Mouse (Mus musculus): Measurements from ENCODE around the gene Cct7. TPM values are rescaled to one million over a fixed set of nuclear protein-coding genes. Genes with fewer than 3 reads are reported as not detected.

Cct7 gene
- polyA plus RNA-seq, 1 experiment: 97.5 TPM

GRCm38 (mm10) chr6:85498147-85498546, 46.8 kb downstream of the Cct7 start:
- Histone ChIP-seq H3K27ac (ENCODE audit: control insufficient read depth, insufficient read depth, low read depth, low read length, poor library complexity) (no peak overlapping the region), H3K4me3 (replicated peaks; ENCODE audit: control insufficient read depth, low read depth, low read length) (no peak overlapping the region), H3K4me1 (ENCODE audit: control insufficient read depth, insufficient read depth, low read length) (no peaks in the 10 kb centered on the region)
- 52% methylated on average over 9 of the region's 9 CpGs for WGBS
- no peak for TF ChIP-seq CTCF (IDR thresholded peaks at IDR 0.05; ENCODE audit: control insufficient read depth, insufficient read depth, low read length)
- TF ChIP-seq POLR2A (IDR thresholded peaks at IDR 0.05; ENCODE audit: borderline replicate concordance, control insufficient read depth, low read depth, low read length): no peak

- Histone ChIP-seq H3K4me1 (ENCODE audit: control insufficient read depth, insufficient read depth, low read length) (no peaks in the 10 kb centered on the region), H3K4me3 (replicated peaks; ENCODE audit: control insufficient read depth, low read depth, low read length) (no peak overlapping the region), H3K27ac (ENCODE audit: control insufficient read depth, insufficient read depth, low read depth, low read length, poor library complexity) (no peak overlapping the region)
- TF ChIP-seq CTCF (IDR thresholded peaks at IDR 0.05; ENCODE audit: control insufficient read depth, insufficient read depth, low read length) (no peak), POLR2A (IDR thresholded peaks at IDR 0.05; ENCODE audit: borderline replicate concordance, control insufficient read depth, low read depth, low read length) (no peak)
- WGBS: 61% methylated on average over 1 of the region's 1 CpGs
Measured at GRCm38 (mm10) chr6:85500416-85500815, 49.1 kb downstream of the Cct7 start.

DNA sequence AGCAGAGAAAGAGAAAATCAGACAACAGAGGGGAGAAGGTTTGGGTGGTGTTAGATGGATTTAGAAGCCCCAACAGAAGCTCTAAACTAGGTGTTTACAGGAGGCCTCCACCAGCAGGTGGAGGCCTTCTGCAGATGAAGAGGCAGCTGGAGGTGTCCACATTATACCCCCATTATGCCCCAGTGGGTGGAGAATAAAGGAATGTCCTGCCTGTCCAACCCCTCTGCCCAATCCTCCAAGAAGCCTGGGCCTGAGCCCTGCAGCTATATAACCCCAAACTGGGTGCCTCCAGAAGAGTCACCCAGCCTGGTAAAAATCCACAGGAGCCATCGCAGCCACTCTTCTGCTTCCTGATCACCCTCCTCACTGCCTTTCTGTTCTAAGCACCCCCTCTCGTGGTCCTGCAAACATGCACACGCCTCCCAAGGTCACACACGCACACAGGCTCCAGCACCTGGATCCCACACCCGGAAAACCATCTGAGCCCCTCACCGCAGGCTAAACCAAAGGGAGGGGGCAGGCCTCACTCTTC, 50.3 kb downstream of the Cct7 start:
- no peak for TF ChIP-seq CTCF (IDR thresholded peaks at IDR 0.05; ENCODE audit: control insufficient read depth, insufficient read depth, low read length)
- TF ChIP-seq POLR2A (IDR thresholded peaks at IDR 0.05; ENCODE audit: borderline replicate concordance, control insufficient read depth, low read depth, low read length): no peak
- H3K4me3 ChIP-seq (replicated peaks; ENCODE audit: control insufficient read depth, low read depth, low read length): no peak overlapping the region
- no peak overlapping the region for H3K27ac ChIP-seq (ENCODE audit: control insufficient read depth, insufficient read depth, low read depth, low read length, poor library complexity)
- H3K4me1 ChIP-seq (ENCODE audit: control insufficient read depth, insufficient read depth, low read length): no peaks in the 10 kb centered on the region
- WGBS: 13% methylated on average over 6 of the region's 6 CpGs

- TF ChIP-seq CTCF (IDR thresholded peaks at IDR 0.05; ENCODE audit: control insufficient read depth, insufficient read depth, low read length) (no peak), POLR2A (IDR thresholded peaks at IDR 0.05; ENCODE audit: borderline replicate concordance, control insufficient read depth, low read depth, low read length) (no peak)
- Histone ChIP-seq H3K27ac (ENCODE audit: control insufficient read depth, insufficient read depth, low read depth, low read length, poor library complexity) (no peak overlapping the region), H3K4me1 (ENCODE audit: control insufficient read depth, insufficient read depth, low read length) (no peaks in the 10 kb centered on the region), H3K4me3 (replicated peaks; ENCODE audit: control insufficient read depth, low read depth, low read length) (no peak overlapping the region)
- whole genome bisulfite sequencing: 7% methylated on average over 37 of the region's 37 CpGs
Measured at GRCm38 (mm10) chr6:85502103-85502910, 51.0 kb downstream of the Cct7 start.

DNA sequence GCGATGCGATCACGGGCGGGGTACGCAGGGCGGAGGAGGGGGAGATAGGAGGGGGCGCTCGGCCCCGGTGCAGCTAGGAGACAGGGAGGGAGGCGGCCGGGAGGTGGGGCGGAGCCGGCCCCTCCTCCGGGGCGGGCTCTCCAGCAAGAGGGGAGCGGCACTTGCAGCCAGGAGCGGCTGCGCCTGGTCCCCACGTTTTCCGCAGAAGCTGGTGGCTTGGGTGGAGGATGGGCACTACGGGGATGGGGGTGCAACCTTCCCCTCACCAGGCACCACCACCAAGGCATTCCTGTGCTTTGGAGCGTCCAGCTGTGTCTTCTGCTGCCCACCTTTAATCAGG, 51.6 kb downstream of the Cct7 start, which contains the start of gene Fbxo41:
TSS of gene Fbxo41 (minus strand) at position 84 of the 340 bp plus-strand sequence.
- H3K4me3 ChIP-seq (replicated peaks; ENCODE audit: control insufficient read depth, low read depth, low read length): no peak within 1 kb of the TSS
- 2% methylated on average over 21 of the region's 22 CpGs for WGBS
- H3K4me1 ChIP-seq (ENCODE audit: control insufficient read depth, insufficient read depth, low read length): no peaks in the 10 kb centered on the region
- H3K27ac ChIP-seq (ENCODE audit: control insufficient read depth, insufficient read depth, low read depth, low read length, poor library complexity): no peak within 1 kb of the TSS
- TF ChIP-seq CTCF (IDR thresholded peaks at IDR 0.05; ENCODE audit: control insufficient read depth, insufficient read depth, low read length): no peak
- no peak for TF ChIP-seq POLR2A (IDR thresholded peaks at IDR 0.05; ENCODE audit: borderline replicate concordance, control insufficient read depth, low read depth, low read length)

DNA sequence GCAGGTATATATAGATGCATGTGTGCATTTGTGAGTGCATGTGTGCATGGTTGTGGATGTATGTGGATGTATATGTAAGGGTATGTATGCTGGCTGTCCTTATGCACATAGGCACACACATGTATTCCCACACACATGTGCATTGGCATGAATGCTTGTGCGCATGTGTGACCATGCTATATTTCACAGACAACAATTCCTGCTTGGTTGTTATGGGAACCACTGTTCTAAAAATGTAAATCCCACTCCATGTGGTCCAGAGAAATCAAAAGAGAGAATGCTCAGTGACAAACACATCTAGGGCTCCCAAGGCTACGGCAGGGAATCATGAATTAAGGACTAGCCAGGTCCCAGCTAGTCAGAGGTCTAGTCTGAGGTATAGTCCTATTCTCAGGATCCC, 53.6 kb downstream of the Cct7 start:
- WGBS: 77% methylated on average over 2 of the region's 2 CpGs
- Histone ChIP-seq H3K4me1 (ENCODE audit: control insufficient read depth, insufficient read depth, low read length) (no peaks in the 10 kb centered on the region), H3K27ac (ENCODE audit: control insufficient read depth, insufficient read depth, low read depth, low read length, poor library complexity) (no peak overlapping the region), H3K4me3 (replicated peaks; ENCODE audit: control insufficient read depth, low read depth, low read length) (no peak overlapping the region)
- TF ChIP-seq CTCF (IDR thresholded peaks at IDR 0.05; ENCODE audit: control insufficient read depth, insufficient read depth, low read length) (no peak), POLR2A (IDR thresholded peaks at IDR 0.05; ENCODE audit: borderline replicate concordance, control insufficient read depth, low read depth, low read length) (no peak)

GRCm38 (mm10) chr6:85508602-85509001, 57.3 kb downstream of the Cct7 start:
- 49% methylated on average over 5 of the region's 5 CpGs for WGBS
- no peak overlapping the region for H3K4me3 ChIP-seq (replicated peaks; ENCODE audit: control insufficient read depth, low read depth, low read length)
- TF ChIP-seq CTCF (IDR thresholded peaks at IDR 0.05; ENCODE audit: control insufficient read depth, insufficient read depth, low read length) (no peak), POLR2A (IDR thresholded peaks at IDR 0.05; ENCODE audit: borderline replicate concordance, control insufficient read depth, low read depth, low read length) (no peak)
- H3K27ac ChIP-seq (ENCODE audit: control insufficient read depth, insufficient read depth, low read depth, low read length, poor library complexity): no peak overlapping the region
- H3K4me1 ChIP-seq (ENCODE audit: control insufficient read depth, insufficient read depth, low read length): no peaks in the 10 kb centered on the region

GRCm38 (mm10) chr6:85510476-85510875, 59.2 kb downstream of the Cct7 start:
- TF ChIP-seq POLR2A (IDR thresholded peaks at IDR 0.05; ENCODE audit: borderline replicate concordance, control insufficient read depth, low read depth, low read length): no peak
- 0 out of 2 replicates have a peak, but pooled peaks have one; percentile 9 for TF ChIP-seq CTCF (IDR thresholded peaks at IDR 0.05; ENCODE audit: control insufficient read depth, insufficient read depth, low read length)
- Histone ChIP-seq H3K4me1 (ENCODE audit: control insufficient read depth, insufficient read depth, low read length) (no peaks in the 10 kb centered on the region), H3K27ac (ENCODE audit: control insufficient read depth, insufficient read depth, low read depth, low read length, poor library complexity) (no peak overlapping the region), H3K4me3 (replicated peaks; ENCODE audit: control insufficient read depth, low read depth, low read length) (no peak overlapping the region)
- WGBS: 6% methylated on average over 6 of the region's 6 CpGs
